Mouse (Mus musculus) hindbrain, embryonic 14.5 days (tissue): ENCODE results near the gene Gpr155. TPM values are rescaled to one million over a fixed set of nuclear protein-coding genes. Genes with fewer than 3 reads are reported as not detected.
A peak's percentile ranks its signal among the peaks of the same experiment; 100 is the strongest.

Experiments used
- ATAC-seq: fragments of 200-750 bp; cut with Nextera tagmentation; 2 replicates; pipeline ENCODE4 v1.8.0; 2017; ENCODE audit warnings: moderate number of reproducible peaks, mild to moderate bottlenecking, moderate TSS enrichment, moderate library complexity; ENCODE audit not compliant: low FRiP score
- DNase-seq: peaks from one replicate; pipeline ENCODE4 v3.0.0-alpha.2; 2015; ENCODE audit warnings: low spot score
- H3K27ac ChIP-seq: fragments of 300-500 bp; sonication (generic); 2 replicates; pipeline ENCODE4 v1.5.1; 2014; ENCODE audit warnings: mild to moderate bottlenecking, moderate library complexity
- H3K27me3 ChIP-seq: fragments of 300-500 bp; sonication (generic); 2 replicates; pipeline ENCODE4 v1.6.1; 2014; ENCODE audit warnings: mild to moderate bottlenecking, low read length, mixed read lengths; ENCODE audit not compliant: control insufficient read depth, insufficient read depth
- H3K36me3 ChIP-seq: fragments of 300-500 bp; sonication (generic); replicated peaks from 2 replicates; pipeline ENCODE4 v1.6.1; 2014; ENCODE audit not compliant: control insufficient read depth, insufficient read depth
- H3K4me1 ChIP-seq: fragments of 300-500 bp; sonication (generic); replicated peaks from 2 replicates; pipeline ENCODE4 v1.6.1; 2014; ENCODE audit warnings: antibody characterized with exemption, low read length, mixed read lengths; ENCODE audit not compliant: control insufficient read depth, insufficient read depth
- H3K4me2 ChIP-seq: fragments of 300-500 bp; sonication (generic); replicated peaks from 2 replicates; pipeline ENCODE4 v1.6.1; 2014; ENCODE audit warnings: mild to moderate bottlenecking, moderate library complexity
- H3K4me3 ChIP-seq: fragments of 300-500 bp; sonication (generic); replicated peaks from 2 replicates; pipeline ENCODE4 v1.5.1; 2014; ENCODE audit warnings: mild to moderate bottlenecking, low read length
- H3K9ac ChIP-seq: fragments of 300-500 bp; sonication (generic); 2 replicates; pipeline ENCODE4 v1.6.1; 2014
- H3K9me3 ChIP-seq: fragments of 300-500 bp; sonication (generic); 2 replicates; pipeline ENCODE4 v1.6.1; 2016; ENCODE audit warnings: low read length; ENCODE audit not compliant: control insufficient read depth
- WGBS: fragments of 180-500 bp; shearing (Covaris S2); extraction: QIAGEN DNeasy Blood & Tissue Kit; methylation state at CpG from one replicate; pipeline ENCODE4 v1.1.7; 2014; 5-methylcytosine and 5-hydroxymethylcytosine counted together
- polyA plus RNA-seq: library from polyadenylated mRNA; unstranded; fragments of >200 nt; fragmentation: Nextera tagmentation; extraction: Ambion mirVana; gene quantifications from 2 replicates; pipeline ENCODE4 v1.2.1, GENCODE M21; 2014

The Gpr155 gene
- polyA plus RNA-seq, 1 experiment from 2014 or later = 15.2 TPM

DNA sequence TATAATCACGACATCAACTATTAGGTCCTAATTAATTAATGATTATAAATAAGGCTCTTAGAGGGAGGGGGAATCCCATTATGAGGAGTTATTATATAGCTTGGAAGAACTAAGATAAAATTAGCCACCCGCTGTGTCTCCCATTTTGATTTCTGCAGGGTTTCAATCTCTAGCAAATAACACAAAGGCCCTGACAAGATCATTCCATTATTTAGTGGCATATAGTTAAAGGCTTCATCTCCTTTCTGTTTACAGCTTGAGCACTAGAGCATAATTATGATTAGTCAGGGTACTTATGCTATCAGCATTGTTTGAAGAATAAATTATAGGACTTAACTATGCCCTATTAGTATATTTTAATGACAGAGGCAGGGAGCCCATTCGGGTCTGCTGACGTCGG is 8.0 kb downstream of the Gpr155 start:
- Histone ChIP-seq H3K9ac (no peak overlapping the region), H3K4me1 (0 out of 2 replicates have a peak, but pooled peaks cover 4% of the 10 kb centered on the region), H3K4me3 (no peak overlapping the region), H3K27me3 (no peaks in the 10 kb centered on the region), H3K9me3 (no peaks in the 10 kb centered on the region), H3K36me3 (peaks cover 4% of the 10 kb centered on the region; the same call in 1 of the 2 replicates), H3K4me2 (no peak overlapping the region), H3K27ac (peak overlapping the region; percentile 28; the same call in 1 of the 2 replicates)
- WGBS = 75% methylated on average over 5 of the region's 5 CpGs
- DNase-seq = peak; percentile 40
- ATAC-seq = no peak

DNA sequence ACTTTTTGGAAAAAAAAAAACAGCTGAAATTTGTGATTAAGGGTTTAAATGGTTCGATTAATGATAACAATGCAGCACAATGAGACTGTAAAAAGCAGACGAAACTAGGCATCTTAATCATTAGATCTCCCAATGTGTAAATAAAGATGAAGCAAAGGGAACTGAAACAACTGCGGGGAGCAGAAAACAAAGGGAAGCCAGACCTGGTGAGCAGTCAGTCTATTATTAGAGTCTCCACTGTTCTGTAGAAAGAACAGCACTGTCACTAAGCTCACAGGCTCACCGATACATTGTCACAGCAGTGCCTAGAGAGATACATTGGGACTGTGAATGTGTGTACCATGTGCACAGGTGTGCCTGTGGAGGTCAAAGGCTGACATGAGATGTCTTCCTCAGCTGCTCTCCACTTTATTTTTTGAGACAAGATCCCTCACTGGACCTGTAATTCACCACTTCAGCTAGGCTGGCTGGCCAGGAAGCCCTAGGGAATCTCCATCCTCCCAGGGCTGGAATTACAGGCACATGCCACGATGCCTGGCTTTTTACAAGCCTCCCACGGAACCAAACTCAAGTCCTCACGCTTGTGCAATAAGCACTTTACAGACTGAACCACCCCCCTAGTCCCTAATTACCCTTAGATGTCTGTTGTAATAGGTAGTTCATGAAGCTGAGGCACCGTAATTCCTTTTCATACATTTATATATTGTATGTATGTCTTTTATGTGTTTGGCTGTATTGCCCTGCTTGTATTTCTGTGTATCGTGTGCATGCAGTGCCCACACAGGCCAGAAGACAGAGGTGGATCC is 14.6 kb downstream of the Gpr155 start:
- 73% methylated on average over 9 of the region's 9 CpGs for WGBS
- H3K27me3 ChIP-seq = no peaks in the 10 kb centered on the region
- H3K9ac ChIP-seq = no peak overlapping the region
- no peak overlapping the region for H3K27ac ChIP-seq
- H3K4me2 ChIP-seq = no peak overlapping the region
- no peaks in the 10 kb centered on the region for H3K4me1 ChIP-seq
- no peak overlapping the region for H3K4me3 ChIP-seq
- peaks cover 6% of the 10 kb centered on the region for H3K36me3 ChIP-seq
- DNase-seq = no peak
- no peak for ATAC-seq
- H3K9me3 ChIP-seq = no peaks in the 10 kb centered on the region

GRCm38 (mm10) chr2:73363448-73363847 is 22.9 kb downstream of the Gpr155 start:
- H3K9me3 ChIP-seq = no peaks in the 10 kb centered on the region
- H3K27ac ChIP-seq = no peak overlapping the region
- no peak overlapping the region for H3K4me3 ChIP-seq
- H3K4me1 ChIP-seq = no peaks in the 10 kb centered on the region
- H3K9ac ChIP-seq = no peak overlapping the region
- 80% methylated on average over 5 of the region's 5 CpGs for WGBS
- no peak overlapping the region for H3K4me2 ChIP-seq
- H3K36me3 ChIP-seq = peaks cover 15% of the 10 kb centered on the region
- H3K27me3 ChIP-seq = no peaks in the 10 kb centered on the region
- ATAC-seq (no peak), DNase-seq (no peak)

GRCm38 (mm10) chr2:73360536-73360935 is 25.8 kb downstream of the Gpr155 start:
- no peak overlapping the region for H3K4me3 ChIP-seq
- no peak overlapping the region for H3K27ac ChIP-seq
- ATAC-seq (no peak), DNase-seq (no peak)
- H3K9ac ChIP-seq = no peak overlapping the region
- peaks cover 15% of the 10 kb centered on the region for H3K36me3 ChIP-seq
- H3K27me3 ChIP-seq = no peaks in the 10 kb centered on the region
- no peaks in the 10 kb centered on the region for H3K9me3 ChIP-seq
- H3K4me1 ChIP-seq = no peaks in the 10 kb centered on the region
- H3K4me2 ChIP-seq = no peak overlapping the region
- WGBS = 89% methylated on average over 2 of the region's 2 CpGs

DNA sequence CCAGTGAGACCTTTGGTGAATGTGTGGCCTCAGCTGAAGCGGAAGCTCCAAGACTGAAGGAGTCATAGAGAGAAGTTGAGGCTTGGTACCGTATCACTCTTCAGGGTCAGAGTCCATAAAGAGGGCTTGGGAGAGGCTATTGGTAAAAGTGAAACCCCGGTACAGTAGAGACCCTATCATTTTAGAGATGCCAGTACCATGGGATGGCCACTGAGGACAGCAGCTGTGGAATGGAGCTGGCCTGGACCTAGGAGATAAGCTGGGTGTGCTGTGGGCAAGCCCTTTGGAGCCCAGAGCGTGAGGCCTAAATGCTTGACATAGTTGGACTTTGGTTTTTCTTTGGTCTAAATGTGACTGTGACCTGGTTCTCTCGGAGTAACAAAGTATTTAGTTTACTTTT is 26.4 kb downstream of the Gpr155 start:
- WGBS = 93% methylated on average over 5 of the region's 5 CpGs
- no peaks in the 10 kb centered on the region for H3K27me3 ChIP-seq
- ATAC-seq = no peak
- H3K27ac ChIP-seq = no peak overlapping the region
- H3K4me1 ChIP-seq = no peaks in the 10 kb centered on the region
- H3K9ac ChIP-seq = no peak overlapping the region
- peaks cover 15% of the 10 kb centered on the region for H3K36me3 ChIP-seq
- H3K4me3 ChIP-seq = no peak overlapping the region
- DNase-seq = no peak
- no peak overlapping the region for H3K4me2 ChIP-seq
- no peaks in the 10 kb centered on the region for H3K9me3 ChIP-seq

GRCm38 (mm10) chr2:73357004-73357403 is 29.4 kb downstream of the Gpr155 start:
- Histone ChIP-seq H3K4me1 (no peaks in the 10 kb centered on the region), H3K27ac (no peak overlapping the region), H3K36me3 (peaks cover 18% of the 10 kb centered on the region; the same call in 1 of the 2 replicates), H3K9ac (no peak overlapping the region), H3K4me2 (no peak overlapping the region), H3K4me3 (no peak overlapping the region), H3K27me3 (no peaks in the 10 kb centered on the region), H3K9me3 (no peaks in the 10 kb centered on the region)
- ATAC-seq (no peak), DNase-seq (no peak)
- 74% methylated on average over 18 of the region's 18 CpGs for WGBS

GRCm38 (mm10) chr2:73351927-73352374 is 34.4 kb downstream of the Gpr155 start:
- Histone ChIP-seq H3K4me2 (no peak overlapping the region), H3K4me3 (no peak overlapping the region), H3K36me3 (peaks cover 13% of the 10 kb centered on the region; the same call in 1 of the 2 replicates), H3K27ac (0 out of 2 replicates have a peak overlapping the region, but pooled peaks have one; percentile 4), H3K27me3 (no peaks in the 10 kb centered on the region), H3K9me3 (no peaks in the 10 kb centered on the region), H3K9ac (no peak overlapping the region), H3K4me1 (peaks cover 5% of the 10 kb centered on the region; the same call in 1 of the 2 replicates)
- no peak for ATAC-seq
- no peak for DNase-seq
- WGBS = 45% methylated on average over 7 of the region's 7 CpGs

DNA sequence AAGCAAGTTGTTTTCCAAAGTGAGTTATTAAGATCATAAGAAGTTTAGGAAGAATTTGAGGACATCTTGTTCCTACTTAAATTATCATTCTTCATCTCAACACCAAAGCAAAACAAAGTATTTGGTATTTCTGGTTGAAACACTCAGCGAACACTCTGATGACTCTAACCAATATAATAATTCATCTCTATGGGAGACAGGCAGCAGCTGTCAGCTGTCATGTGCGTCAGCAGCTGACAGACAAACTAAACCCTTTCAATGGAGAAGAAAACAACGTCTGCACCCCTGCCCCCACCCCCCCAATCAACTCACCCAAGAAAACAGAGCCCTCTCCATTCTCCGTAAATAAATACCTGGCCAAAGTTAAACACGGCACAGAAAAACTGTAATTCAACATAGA is 34.9 kb downstream of the Gpr155 start:
- H3K4me3 ChIP-seq = no peak overlapping the region
- H3K36me3 ChIP-seq = peaks cover 9% of the 10 kb centered on the region; the same call in 1 of the 2 replicates
- DNase-seq (no peak), ATAC-seq (no peak)
- H3K27ac ChIP-seq = no peak overlapping the region
- no peak overlapping the region for H3K4me2 ChIP-seq
- WGBS = 45% methylated on average over 5 of the region's 5 CpGs
- no peaks in the 10 kb centered on the region for H3K27me3 ChIP-seq
- H3K9ac ChIP-seq = no peak overlapping the region
- peaks cover 9% of the 10 kb centered on the region; the same call in 1 of the 2 replicates for H3K4me1 ChIP-seq
- H3K9me3 ChIP-seq = no peaks in the 10 kb centered on the region

GRCm38 (mm10) chr2:73348221-73348620 is 38.2 kb downstream of the Gpr155 start:
- H3K9me3 ChIP-seq = no peaks in the 10 kb centered on the region
- 0 out of 2 replicates have a peak, but pooled peaks cover 4% of the 10 kb centered on the region for H3K36me3 ChIP-seq
- H3K4me3 ChIP-seq = no peak overlapping the region
- no peak for ATAC-seq
- no peak overlapping the region for H3K9ac ChIP-seq
- H3K27me3 ChIP-seq = no peaks in the 10 kb centered on the region
- H3K4me2 ChIP-seq = no peak overlapping the region
- 84% methylated on average over 6 of the region's 6 CpGs for WGBS
- peaks cover 9% of the 10 kb centered on the region; the same call in 1 of the 2 replicates for H3K4me1 ChIP-seq
- no peak for DNase-seq
- peak overlapping the region; percentile 36; the same call in 1 of the 2 replicates for H3K27ac ChIP-seq
